Mouse (Mus musculus): ENCODE data around the gene Slc38a1. TPM values are rescaled to one million over a fixed set of nuclear protein-coding genes. Genes with fewer than 3 reads are reported as not detected.

Gene Slc38a1
- total RNA-seq (2014; fragmentation: Nextera tagmentation) (93.0 and 110 TPM in 2 replicates), total RNA-seq (2017) (63.9 and 67.5 TPM in 2 replicates)

DNA sequence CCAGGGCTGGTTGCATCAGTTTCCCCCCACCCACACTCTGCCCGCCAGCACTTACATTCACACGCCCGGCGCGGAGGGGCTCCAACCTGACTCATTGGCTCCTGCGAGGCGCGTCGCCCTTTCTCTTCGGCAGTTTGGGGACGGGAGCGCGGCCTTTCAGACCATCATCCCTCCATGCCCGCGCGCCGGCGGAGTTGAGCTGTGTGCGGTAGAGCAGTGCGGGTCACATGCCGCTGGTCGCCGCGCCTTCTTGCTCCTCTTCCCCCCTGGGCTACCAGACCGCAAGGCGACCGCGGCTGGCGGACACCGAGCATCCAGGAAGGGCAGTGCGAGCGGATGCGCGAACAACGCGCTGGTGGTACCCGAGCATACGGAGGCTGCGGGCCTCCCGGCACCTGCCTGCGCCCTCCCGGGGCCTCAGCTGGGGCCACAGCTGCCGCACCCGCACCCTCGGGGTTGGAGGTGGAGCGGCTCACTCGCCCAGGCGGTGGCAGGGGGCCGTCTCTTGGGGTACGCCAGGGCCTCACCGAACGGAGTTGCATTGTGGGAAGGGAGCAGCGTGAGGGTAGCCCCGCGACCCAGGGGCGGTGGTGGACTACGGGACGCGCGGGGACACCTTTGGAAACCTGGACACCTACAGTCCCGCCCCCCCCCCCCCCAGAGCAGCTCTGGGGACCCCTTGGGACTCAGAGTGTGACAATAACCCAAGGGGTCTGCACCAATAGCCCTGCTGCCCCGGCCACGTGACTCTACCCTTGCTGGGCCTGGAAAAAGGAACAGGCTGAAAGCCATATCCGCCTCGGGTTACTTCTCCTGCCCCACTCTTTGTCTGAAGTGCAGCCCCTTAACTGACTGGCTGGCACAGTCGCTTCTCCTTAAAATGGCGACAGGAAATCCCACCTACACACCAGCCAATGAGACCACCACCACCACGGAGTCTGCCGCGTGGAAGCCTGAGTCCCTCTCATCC, at the start of gene Slc38a1:
Gene Slc38a1, minus strand, starts transcription at position 478 of the 970 bp plus-strand sequence.
- ATAC-seq (replicated peaks; ENCODE audit: poor library complexity, severe bottlenecking): peak; percentile 28

DNA sequence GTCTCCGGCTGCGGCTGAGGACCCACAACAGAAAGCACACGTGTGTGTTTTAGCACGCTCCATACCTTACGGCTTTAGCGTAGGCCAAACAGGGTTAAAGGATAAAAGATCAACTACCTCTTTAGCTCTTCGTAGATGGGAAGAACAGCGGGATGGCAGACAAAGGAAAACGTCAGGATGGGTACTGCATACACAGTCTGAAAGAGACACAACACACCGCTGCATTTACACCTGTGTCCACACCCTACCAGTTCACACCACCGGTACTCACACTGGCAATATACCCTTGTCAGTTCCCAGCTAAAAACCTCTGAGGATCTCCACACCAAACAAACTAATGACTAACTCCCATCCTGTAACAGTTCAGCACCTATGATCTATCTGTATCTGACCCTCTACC, 49.7 kb upstream of the Slc38a1 start:
- ATAC-seq (replicated peaks; ENCODE audit: poor library complexity, severe bottlenecking): no peak

DNA sequence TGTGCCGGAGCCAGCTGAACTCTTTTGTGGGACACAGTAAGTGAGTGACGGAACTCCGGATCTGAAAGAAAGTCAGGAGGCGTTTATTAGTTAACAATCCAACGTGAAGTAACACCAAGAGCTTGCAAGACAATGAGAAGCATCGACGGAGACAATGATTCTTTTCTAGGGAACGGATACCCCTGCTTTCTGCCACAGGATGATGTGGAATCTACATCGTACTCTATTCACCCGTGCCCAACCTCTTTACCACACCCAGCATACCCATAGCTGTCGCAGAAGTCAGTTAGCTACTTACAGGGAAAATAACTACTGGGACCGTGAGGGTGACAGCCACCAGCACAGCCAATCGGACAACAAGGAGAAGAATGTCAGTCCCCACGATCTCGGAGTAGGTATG, 48.7 kb upstream of the Slc38a1 start:
- ATAC-seq (replicated peaks; ENCODE audit: poor library complexity, severe bottlenecking): no peak

DNA sequence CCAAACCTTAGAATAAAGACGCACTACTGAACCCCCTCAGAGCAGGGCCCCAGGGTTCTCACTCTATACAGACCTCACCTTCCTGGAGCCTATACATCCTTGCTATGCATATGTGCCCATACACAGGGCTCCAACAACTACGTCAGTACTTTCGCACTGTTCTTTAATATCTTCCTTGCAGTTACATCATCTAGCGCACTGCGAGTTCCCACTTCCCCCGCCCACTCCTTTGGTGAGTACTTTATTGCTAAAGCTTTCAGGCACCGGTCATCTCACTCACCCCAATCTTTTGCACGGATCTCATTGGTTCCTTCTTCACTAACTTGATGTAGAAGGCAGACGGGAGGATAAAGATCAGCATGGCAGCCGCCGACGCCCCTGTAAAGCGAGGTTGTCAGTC, 48.1 kb upstream of the Slc38a1 start:
- ATAC-seq (replicated peaks; ENCODE audit: poor library complexity, severe bottlenecking): peak; percentile 64; the same call in 1 of the 2 replicates

DNA sequence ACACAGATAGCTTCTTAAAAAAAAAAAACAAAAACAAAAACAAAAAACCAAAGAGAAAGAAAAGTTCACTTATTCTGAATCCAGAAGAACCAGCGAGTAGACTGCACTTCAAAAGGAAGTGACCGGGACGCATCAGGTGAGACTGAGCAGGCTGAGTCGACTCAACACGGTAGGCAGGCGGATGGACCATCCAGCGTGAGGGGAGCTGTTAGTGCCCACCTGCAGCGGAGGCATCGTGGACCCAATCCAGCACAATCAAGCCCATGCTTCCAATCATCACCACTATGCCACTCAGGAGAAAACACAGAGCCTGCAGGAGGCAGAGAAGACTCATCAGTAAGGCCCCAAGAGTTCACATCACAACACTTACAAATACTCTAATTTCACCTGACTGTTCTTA, 47.2 kb upstream of the Slc38a1 start:
- ATAC-seq (replicated peaks; ENCODE audit: poor library complexity, severe bottlenecking): no peak

DNA sequence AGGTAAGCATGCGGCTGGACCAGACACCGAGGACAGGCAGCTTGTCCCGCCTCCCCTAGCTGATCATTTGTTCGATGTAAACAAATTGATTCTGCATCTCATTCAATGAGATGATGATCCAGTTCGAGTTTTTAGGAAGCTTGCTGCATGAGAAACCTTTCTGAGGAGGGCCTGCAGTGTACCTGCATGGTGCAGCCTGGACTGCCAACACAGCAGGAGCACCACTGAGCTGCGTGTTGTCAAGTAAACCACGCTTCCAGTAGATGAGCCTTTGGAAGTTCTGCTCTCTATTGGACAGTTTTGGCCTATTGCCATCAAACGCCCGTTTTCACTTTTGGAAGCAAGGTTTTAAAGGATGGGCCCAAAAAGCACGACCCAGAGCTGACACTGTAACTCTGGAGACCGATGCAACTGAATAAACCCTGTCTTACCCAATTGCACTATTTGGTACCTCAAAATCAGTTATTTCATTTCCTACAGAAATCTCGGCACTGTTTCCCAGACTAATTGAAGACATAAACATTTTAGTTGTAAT, 46.1 kb upstream of the Slc38a1 start:
- no peak for ATAC-seq (replicated peaks; ENCODE audit: poor library complexity, severe bottlenecking)

DNA sequence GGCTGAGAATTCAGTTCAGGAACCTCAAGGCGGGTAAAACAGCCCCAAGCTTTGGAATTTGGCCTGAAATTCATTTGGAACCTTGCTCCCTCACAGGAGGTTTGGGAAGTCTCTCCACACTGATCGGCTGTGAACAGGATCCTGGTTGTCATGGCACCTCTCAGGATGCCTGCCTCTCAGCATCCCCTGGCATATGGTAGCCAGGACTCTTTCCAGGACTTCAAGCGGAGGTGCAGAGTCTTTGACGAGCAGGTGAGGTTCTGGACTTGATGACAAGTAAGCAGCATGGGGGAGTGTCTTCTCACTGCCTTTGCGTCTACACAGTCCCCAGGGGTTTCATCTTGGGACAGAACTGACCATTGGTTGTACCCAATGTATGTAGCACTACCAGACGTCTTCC, 45.3 kb upstream of the Slc38a1 start:
- ATAC-seq (replicated peaks; ENCODE audit: poor library complexity, severe bottlenecking): no peak

DNA sequence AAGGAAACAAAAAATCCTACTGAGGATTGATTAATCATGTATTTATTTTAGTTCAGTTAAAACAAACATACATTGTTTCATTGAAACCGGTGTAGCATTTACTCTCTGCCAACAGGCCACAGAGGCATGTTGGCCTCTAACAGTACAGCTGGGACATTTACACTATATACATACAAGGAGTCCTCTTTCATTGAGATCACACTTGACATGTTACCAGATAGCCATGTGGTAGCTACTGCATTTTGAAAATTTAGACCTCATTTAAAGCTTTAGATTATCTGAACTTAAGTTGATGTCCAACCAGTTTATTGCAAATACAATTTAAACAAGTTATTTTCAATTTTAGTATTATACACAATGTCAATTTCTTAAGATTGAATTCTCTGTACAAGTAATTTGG, 44.7 kb upstream of the Slc38a1 start:
- no peak for ATAC-seq (replicated peaks; ENCODE audit: poor library complexity, severe bottlenecking)

DNA sequence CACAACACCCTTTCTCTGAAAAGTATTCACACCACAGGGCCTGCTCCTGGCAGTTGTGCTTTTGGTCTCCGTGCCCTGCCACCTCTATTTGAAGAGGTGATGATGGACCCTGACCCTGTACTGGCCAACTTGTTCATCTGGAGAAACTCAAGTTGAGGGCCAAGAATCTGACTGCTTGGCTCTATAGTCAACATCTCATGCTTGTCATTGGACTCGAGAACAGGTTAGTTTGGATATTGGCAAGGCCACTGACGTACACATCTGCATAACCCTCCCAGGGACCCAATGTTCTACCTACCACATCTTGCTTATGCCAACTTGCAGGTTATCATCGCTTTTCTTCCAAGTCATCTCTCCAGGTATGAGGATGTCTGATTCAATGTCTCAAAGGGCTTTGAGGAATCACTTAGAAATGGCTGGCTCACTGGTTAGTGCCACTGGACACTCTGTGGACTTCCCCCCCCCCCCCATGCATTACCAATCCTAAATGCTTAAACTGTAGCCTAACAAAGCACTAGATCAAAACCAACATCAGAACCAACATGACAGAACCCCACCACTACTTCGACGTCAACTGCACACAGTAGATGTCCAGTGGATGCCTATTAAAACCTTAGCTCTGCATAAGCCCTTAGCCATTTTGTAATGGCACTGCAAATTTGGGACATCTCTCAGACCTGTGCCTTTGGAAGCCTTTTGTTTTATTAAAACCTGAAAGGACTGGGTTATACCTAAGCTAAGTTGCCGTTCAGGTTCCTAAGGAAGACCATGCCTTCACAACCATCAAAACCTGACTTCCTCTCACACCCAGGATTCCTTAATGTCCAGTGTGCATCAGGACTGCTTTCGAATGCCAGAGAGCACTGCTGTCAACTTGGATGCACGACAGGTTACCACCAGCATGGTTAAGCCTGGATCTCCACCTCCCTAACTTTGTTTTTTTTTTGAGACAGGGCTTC, 43.8 kb upstream of the Slc38a1 start:
- ATAC-seq (replicated peaks; ENCODE audit: poor library complexity, severe bottlenecking): no peak

DNA sequence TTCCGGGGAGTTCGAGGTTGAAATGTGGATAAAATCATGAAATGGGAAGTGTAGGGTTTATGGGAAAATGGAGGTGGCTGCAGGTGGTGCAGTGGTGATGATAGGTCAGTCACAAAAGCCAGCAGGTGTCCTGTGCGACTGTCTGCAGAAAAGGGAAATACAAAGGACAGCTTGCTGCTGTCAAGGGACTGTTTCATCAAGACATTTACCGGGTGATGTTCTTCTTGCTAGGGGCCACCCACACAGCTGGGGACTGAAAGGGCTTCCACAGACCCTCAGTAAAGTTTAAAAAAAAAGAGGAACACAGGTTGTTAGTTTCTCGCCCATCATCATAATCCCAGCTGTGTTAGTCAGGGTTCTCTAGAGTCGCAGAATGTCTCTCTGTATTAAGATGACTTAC, 42.6 kb upstream of the Slc38a1 start:
- peak; percentile 57 for ATAC-seq (replicated peaks; ENCODE audit: poor library complexity, severe bottlenecking)

DNA sequence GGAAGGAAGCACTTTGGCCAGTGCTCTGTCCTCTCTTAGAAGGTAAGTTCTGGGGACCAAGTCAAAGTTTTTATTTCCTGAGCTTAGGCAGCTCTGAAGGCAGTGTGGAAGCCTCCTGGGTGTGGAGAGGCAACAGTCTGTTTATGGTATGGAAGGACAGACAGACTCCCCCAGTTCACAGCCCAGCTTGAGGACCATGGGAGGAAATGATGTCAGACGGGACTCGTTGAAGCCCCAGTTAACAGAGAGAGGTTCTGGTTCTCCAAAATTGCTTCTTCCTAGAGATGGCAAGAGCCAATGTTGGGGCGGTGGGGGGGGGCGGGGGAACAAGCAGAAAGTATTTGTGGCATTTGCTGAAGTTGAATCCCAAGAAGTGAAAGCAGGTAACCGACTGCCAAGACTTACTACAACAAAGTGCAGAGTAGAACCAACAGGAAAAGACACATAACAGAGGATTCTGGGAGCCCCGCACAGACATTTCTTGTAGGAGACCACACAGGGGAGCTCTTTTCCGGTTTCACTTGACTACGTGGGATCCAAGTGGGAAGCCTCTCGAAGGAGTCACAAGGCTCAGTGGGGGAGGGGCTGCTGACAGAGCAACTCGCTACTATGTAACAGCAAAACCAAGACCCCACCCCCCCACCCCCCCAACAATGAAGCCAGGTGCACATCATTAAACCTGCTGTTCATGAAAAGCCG, 41.6 kb upstream of the Slc38a1 start:
- peak; percentile 41 for ATAC-seq (replicated peaks; ENCODE audit: poor library complexity, severe bottlenecking)

DNA sequence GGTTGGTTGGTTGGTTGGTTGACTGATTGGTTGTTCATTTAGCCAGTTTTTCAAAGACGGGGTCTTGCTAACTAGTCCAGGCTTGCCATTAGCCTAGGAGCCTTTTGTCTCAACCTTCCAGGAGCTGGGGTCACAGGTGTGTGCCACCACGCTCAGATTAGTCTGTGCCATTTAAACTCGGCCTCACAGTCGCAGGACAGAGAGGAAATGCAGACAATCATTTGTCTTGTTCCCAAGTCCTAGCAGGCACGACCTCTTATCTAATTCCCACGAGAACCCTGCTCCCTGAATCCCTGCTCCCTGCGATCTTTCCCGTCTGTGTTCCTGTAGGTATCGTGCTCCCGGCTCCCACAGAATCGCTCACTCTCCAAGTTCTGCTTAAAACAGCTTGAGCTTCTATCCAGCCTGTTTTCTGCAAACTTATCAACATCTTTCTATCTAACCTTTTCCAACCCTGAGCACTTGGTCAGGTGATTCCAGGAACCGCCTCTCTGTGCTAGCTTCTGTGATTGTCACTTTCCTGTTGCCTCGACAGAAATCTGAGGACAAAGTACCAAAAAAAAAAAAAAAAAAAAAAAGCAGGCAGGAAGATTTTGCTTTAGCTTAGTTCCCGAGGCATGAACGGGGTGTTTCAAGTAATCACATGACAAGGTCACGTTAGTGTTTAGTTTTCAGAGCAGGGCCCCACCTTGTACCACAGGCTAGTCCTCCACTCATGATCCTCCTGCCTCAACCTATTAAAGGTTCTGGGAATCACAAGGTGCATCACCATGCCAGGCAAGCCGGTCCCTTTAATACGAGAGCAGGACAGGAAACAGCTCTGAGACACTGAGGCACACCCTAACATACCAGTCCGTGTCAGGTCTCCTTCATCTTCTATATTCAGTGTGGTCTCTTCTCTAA, 36.4 kb upstream of the Slc38a1 start:
- ATAC-seq (replicated peaks; ENCODE audit: poor library complexity, severe bottlenecking): no peak

DNA sequence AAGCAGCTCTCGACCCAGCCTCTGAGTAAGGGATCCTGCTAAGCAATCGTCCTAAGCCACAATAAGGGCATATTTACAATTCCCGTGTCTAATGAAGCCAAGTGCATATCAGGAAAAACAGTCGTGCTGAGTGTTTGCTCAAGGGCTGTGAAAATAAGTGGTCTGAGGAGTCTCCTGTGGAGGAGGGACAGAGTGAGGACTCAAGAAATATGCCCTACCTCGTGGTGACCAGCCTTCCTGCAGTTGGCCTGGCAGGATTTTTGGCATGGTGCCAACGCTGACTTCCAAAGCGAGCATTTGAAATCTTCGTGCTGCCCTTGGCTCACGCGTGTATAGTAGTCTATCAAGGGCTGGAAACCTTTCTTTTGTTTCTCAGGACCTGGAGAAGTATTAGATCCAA, 33.8 kb upstream of the Slc38a1 start:
- no peak for ATAC-seq (replicated peaks; ENCODE audit: poor library complexity, severe bottlenecking)

DNA sequence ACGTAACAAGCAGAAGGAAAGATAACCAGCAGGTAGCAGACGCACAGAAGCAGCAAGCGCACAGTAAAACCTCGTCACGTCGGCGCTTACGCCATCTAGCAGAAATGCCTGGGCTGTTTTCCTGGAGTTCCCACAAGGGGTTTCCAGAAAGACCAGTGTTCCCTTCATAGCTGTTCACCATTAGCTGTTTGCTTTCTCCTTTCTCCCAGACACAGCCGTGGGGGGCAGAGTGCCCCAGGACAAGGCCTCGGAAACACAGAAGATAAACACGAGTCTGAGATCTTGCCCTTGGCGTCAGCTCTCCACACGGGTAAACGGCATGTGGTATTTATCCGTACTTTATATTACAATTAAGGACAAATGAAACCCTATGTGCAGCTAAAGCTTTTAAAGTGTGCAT, 33.0 kb upstream of the Slc38a1 start:
- no peak for ATAC-seq (replicated peaks; ENCODE audit: poor library complexity, severe bottlenecking)

DNA sequence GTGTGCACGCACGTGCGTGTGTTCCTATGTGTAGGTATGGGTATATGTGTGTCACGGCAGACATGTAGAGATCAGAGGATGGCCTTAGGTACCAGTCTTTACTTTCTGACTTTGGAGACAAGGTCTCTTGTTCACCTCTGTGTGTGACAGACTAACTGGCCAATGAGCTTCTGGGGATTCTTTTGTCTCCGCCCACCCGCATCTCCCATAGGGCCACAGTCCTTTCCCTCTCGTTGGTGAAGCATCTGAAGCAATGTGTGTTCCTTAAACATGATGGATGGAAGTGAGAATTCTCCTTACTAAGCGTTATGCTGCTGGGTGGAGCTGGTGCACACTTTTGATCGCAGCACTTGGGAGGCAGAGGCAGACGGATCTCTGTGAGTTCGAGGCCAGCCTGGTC, 32.3 kb upstream of the Slc38a1 start:
- no peak for ATAC-seq (replicated peaks; ENCODE audit: poor library complexity, severe bottlenecking)

DNA sequence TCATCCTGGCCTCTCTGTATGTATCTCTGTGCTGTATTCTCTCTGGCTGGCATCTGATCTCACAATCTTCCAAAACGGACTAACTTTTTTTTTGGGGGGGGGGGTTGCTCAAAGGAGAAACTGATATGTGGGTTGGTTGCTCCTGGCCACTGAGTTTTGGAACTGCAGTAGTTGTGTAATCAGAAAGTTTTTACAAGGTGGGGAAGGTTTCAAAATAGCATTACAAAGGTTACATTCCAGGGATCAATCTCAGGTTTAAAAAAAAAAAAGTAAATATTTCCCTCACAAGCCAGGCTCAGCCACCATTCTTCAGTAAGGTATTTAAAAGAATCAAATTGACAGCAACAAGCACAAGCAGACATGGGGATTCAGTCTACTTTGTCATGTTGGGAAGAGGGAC, 31.4 kb upstream of the Slc38a1 start:
- no peak for ATAC-seq (replicated peaks; ENCODE audit: poor library complexity, severe bottlenecking)

DNA sequence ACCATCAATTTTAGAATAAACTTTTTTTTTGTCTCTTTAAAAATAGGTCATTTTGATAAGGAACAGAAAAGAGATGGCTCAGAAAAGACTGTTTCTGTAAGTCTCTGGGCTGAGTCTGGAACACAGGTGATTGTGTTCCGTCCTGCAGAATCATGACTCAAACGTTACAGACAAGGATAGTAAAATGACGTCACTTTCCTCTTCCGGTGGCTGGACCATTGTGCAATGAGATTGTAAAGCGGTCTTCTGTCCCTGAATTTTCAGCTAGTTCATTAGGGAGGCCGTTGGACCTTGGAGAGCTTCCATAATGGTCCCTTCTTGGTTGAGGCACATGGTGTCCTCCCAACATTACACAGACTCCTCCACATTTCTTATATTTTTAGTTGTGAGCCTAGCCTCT, 27.0 kb upstream of the Slc38a1 start:
- ATAC-seq (replicated peaks; ENCODE audit: poor library complexity, severe bottlenecking): peak; percentile 44; the same call in 1 of the 2 replicates

DNA sequence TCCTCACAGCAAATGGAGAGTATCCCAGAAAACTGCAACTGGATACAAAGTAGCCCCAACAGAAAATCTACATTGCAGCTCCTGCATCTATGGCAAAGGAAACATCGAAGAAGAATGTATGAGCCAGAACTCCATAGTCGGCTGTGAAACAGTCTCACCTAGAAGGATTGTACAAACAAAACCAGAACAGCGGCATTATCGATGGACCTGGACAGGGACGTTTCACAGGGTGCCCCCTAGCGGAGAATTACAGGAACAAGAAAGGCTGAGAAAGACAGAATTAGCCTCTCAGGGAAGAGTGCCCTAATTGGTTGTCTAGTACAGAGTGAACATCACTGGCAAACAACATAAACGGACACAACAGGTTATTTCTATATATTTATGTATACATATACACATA, 23.9 kb upstream of the Slc38a1 start:
- ATAC-seq (replicated peaks; ENCODE audit: poor library complexity, severe bottlenecking): peak; percentile 78

DNA sequence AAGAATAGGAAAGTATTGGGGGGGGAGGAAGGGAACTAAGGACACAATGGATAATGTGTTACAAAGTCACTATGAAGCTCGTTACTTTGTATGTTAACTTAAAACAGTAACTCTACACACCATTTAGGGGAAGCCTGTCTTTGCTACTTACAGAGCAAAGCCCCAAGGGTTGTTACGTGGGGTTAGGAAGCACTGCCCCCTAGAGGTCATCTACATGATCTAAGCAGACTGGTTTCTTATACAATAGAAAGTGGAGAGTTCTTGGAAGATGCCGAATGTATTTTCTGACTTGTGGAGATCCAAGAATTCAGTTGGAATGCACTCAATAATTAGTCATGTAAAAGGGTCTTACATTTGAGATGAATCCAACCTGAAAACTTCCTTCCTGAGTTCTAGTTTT, 23.2 kb upstream of the Slc38a1 start:
- ATAC-seq (replicated peaks; ENCODE audit: poor library complexity, severe bottlenecking): peak; percentile 74
